Mouse (Mus musculus) liver, embryonic 14.5 days (tissue): ENCODE measurements around the gene Gna11.

Experiments
- CTCF ChIP-seq: IDR thresholded peaks from 2 replicates; pipeline ENCODE4 v1.5.1; 2016; ENCODE audit warnings: antibody characterized with exemption, low read depth, control low read depth
- EP300 ChIP-seq: IDR thresholded peaks from 2 replicates; pipeline ENCODE4 v1.6.1; 2016; ENCODE audit warnings: antibody characterized with exemption, low read depth

DNA sequence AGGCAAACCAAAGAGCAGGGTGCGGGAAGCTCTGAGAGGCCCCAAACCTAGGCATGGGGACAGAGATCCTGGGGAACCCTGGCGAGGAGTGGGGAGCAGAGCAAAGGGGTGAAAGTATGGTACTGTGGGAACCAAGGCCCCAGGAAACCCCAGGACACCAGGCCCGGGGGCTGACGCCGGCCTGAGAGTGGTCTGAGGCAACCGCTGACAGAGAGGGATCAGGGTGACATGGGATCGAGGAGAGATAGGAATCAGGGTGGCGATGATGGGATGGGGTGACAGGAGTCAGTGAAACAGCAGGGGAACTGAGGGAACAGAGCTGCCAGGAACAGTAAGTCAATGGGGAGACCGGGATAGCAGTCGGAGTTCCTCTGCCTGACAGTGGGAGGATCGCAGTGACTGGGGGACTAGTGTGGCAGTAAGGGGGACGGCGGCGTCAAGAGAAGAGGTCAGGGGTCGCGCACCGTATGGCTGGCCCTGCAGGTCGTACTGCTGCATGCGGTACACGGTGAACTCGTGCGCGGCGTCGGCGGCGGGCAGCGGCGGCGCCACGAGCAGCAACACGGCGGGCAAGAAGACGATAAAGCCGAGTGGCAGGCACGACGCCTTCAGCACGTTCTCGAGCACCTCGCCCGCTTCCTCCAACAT, 49.2 kb downstream of the Gna11 start:
- no peak for TF ChIP-seq CTCF
- TF ChIP-seq EP300, result no peak; the same call in 1 of the 2 replicates
